Mouse (Mus musculus): ENCODE measurements around the gene Zfp446.

The Zfp446 gene

GRCm38 (mm10) chr7:13023928-13024731 lies 46.5 kb downstream of the Zfp446 start:
- peak; percentile 94 for DNase-seq (ENCODE audit: low read depth, low spot score)

GRCm38 (mm10) chr7:13024805-13025204 lies 47.2 kb downstream of the Zfp446 start:
- DNase-seq (ENCODE audit: low read depth, low spot score) = no peak

- no peak for DNase-seq (ENCODE audit: low read depth, low spot score)
Measured at GRCm38 (mm10) chr7:13025511-13026112, 48.0 kb downstream of the Zfp446 start.

GRCm38 (mm10) chr7:13028986-13029385 lies 51.3 kb downstream of the Zfp446 start:
- no peak for DNase-seq (ENCODE audit: low read depth, low spot score)

- no peak for DNase-seq (ENCODE audit: low read depth, low spot score)
Measured at GRCm38 (mm10) chr7:13031069-13031468, 53.4 kb downstream of the Zfp446 start.

GRCm38 (mm10) chr7:13031983-13032382 lies 54.3 kb downstream of the Zfp446 start:
- no peak for DNase-seq (ENCODE audit: low read depth, low spot score)

GRCm38 (mm10) chr7:13032541-13032940 lies 54.9 kb downstream of the Zfp446 start:
- DNase-seq (ENCODE audit: low read depth, low spot score) = no peak

GRCm38 (mm10) chr7:13033451-13034147 lies 56.0 kb downstream of the Zfp446 start:
- DNase-seq (ENCODE audit: low read depth, low spot score) = no peak

GRCm38 (mm10) chr7:13034148-13034977 lies 56.7 kb downstream of the Zfp446 start, which contains the start of gene Chmp2a:
Gene Chmp2a, minus strand, starts transcription at chr7:13034807.
- DNase-seq (ENCODE audit: low read depth, low spot score) = peak; percentile 96

Data from embryo, embryonic 11.5 days (tissue).